Mouse (Mus musculus) adipocyte (in vitro differentiated cells): ENCODE measurements around the gene Pdcd11.
A peak's percentile ranks its signal among the peaks of the same experiment; 100 is the strongest.
"Not testable (repeated sequence)": the region's sequence is repeated elsewhere in the genome, so short reads cannot be mapped to it uniquely, and the experiment has no call there.

Experiments used
- DNase-seq: peaks from one replicate; pipeline ENCODE4 v3.0.0-alpha.2; 2016; ENCODE audit warnings: low spot score

The Pdcd11 gene

DNA sequence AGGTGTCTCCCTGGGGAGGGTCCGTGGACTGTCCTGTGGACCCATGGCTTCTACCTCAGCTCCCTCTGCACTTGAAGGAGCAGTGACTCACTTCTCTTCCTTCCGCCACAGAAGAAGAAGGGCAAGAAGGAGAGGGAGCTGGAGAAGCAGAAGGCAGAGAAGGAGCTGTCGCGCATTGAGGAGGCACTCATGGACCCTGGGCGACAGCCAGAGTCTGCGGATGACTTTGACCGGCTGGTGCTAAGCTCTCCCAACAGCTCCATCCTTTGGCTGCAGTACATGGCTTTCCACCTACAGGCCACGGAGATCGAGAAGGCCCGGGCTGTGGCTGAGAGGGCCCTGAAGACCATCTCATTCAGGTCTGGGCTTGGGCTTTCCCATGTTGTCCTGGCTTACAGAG is 37.6 kb downstream of the Pdcd11 start:
- DNase-seq = no peak

DNA sequence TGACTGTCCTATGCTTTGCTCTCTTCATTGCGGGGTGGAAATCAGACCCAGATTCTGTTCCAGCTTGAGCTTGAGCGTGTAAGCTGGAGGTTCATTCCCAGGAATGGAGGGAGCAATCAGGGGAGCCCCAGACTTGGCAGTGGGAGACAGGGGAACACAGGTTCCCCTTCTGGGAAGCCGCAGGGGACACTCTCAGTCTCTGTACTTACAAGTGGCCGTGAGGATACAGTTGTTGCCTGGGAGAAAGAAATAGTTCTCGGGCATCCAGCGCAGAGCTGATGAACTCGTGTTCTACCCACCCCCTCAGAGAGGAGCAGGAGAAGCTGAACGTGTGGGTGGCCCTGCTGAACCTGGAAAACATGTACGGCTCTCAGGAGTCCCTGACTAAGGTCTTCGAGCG is 38.3 kb downstream of the Pdcd11 start:
- DNase-seq = no peak

- DNase-seq = no peak
Observed at GRCm38 (mm10) chr19:47130551-47131125, 40.1 kb downstream of the Pdcd11 start.

- no peak for DNase-seq
Observed at GRCm38 (mm10) chr19:47133161-47133560, 42.6 kb downstream of the Pdcd11 start.

GRCm38 (mm10) chr19:47135568-47135967 is 45.0 kb downstream of the Pdcd11 start:
- no peak for DNase-seq

DNA sequence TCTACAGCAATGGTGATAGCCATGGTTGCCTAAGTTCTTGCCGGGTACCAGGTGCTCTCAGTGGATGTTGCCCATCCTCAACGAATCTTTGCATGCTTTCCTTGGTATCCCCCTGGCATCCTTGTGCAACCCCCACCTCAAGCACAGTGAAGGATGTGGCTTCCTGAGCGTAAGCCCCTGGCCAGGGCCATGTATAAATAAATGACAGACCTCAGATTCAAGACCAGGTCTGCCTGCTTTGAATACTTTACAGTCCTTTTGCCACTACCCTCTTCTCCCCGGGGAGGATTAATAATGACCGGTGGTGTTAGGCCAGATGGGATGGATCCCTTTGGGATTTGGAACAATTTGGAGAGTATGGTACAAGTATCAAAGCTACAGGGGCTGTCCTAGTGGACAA is 45.6 kb downstream of the Pdcd11 start:
- DNase-seq = no peak

GRCm38 (mm10) chr19:47137051-47137581 is 46.5 kb downstream of the Pdcd11 start:
- peak; percentile 76 for DNase-seq

- DNase-seq = peak; percentile 53
Observed at GRCm38 (mm10) chr19:47137771-47138421, 47.3 kb downstream of the Pdcd11 start, which contains the start of gene Calhm2. TSS of gene Calhm2 (minus strand) at chr19:47138294.

GRCm38 (mm10) chr19:47139611-47140010 is 49.0 kb downstream of the Pdcd11 start:
- DNase-seq = not testable (repeated sequence)

DNA sequence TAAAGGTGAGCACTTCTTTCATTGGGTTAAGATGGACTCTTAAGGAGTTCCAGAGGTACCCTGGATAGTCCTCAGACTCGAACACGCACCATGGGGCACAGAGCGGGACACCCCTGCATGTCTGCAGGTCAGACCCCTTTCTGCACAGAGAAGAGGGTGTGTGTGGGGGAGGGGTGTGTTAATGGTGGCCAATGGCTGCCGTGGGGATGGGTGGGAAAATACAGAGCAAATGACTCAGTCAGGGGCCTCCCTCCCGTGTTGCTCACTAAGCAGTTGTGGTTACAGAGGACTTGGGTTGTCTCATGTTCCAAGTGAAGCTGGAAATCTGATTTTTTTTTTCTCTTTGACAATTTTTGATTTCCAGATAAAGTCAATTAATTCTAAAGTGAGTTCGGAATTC is 51.9 kb downstream of the Pdcd11 start:
- no peak for DNase-seq

GRCm38 (mm10) chr19:47144154-47144553 is 53.6 kb downstream of the Pdcd11 start, which contains the start of gene Calhm1:
TSS of gene Calhm1 (minus strand) at chr19:47144254.
- no peak for DNase-seq

DNA sequence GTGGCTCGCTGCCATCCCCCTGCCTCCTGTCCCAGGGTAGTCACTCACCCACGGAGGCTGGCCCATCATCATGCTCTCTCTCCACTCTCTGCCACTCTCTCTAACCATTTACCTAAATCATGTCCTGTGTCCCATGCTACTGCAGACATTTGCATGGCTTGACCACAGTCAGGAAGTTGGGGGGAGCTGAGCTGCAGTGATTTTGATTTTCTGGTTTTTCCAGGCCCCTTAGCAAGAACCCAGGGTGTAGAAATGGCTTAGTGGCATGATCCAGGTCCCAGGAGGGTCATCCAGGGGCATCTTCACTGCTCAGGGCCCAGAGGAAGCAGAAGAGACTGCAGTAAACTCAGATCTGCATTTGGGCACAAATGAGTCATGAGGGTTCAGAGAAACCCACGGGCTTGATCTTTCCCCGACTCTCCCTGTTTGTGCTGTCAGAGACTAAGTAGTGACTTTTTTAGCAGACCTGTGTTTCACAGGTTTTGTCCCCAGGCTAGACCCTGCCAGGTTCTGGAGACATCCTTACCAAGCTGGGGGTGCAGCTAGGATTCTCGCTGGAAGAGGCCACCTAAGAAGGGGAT is 57.8 kb downstream of the Pdcd11 start:
- DNase-seq = no peak

DNA sequence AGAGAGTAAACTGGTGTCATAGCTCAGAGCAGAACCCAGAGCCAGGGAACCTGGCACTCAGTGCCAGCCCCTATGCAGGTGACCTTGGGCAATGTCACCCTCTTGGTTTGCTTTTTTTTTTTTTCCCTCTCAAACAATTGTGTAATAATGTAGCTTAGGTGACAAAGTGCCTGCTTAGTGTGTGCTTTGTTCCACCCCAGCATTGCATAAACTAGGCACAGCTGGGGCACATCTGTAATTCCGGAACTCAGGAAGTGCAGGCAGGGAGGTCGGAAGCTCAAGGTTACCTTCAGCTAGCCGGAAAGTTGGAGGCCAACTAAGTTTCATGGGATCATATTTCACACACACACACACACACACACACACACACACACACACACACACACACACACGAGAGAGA is 59.3 kb downstream of the Pdcd11 start:
- DNase-seq = no peak

- DNase-seq = no peak
Observed at GRCm38 (mm10) chr19:47151332-47152061, 60.9 kb downstream of the Pdcd11 start.

GRCm38 (mm10) chr19:47152062-47152369 is 61.4 kb downstream of the Pdcd11 start:
- no peak for DNase-seq

DNA sequence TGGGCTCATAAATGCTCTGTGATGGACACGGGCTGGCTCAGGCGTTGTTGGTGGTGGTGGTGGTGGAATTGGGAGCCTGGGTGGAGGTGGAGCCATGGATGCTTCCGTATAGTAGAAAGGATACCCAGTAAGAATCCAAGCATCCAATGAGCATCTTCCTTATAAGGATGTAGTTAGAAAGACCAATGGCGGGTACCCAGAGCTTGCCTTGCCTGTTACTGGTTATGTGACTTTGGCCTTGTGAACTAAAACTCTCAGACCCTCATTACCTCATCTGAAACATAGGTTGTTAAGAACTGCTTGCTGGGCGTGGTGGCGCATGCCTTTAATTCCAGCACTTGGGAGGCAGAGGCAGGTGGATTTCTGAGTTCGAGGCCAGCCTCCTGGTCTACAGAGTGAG is 63.2 kb downstream of the Pdcd11 start:
- DNase-seq = no peak

- no peak for DNase-seq
Observed at GRCm38 (mm10) chr19:47157664-47158063, 67.1 kb downstream of the Pdcd11 start, which contains the start of gene Calhm3. TSS of gene Calhm3 (minus strand) at chr19:47157764.

DNA sequence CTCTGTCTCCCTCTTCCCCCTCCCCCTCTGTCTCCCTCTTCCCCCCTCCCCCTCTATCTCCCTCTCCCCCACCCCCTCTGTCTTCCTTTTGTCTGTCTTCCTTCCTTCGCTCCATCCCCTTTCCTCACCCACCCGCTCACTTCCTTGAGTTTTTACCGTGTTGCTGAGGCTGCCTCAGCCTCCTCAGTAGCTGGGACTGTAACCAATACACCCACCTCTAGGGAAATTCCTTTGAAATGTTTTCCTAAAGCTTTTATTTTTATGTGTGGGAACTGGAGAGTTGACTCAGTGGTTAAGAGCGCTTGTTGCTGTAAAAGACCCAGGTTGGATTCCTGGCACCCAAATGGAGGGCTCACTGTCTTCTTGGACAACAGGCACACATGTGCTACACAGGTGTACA is 71.1 kb downstream of the Pdcd11 start:
- DNase-seq = no peak

- no peak for DNase-seq
Observed at GRCm38 (mm10) chr19:47163176-47163744, 72.7 kb downstream of the Pdcd11 start.

- no peak for DNase-seq
Observed at GRCm38 (mm10) chr19:47166758-47167157, 76.2 kb downstream of the Pdcd11 start.

DNA sequence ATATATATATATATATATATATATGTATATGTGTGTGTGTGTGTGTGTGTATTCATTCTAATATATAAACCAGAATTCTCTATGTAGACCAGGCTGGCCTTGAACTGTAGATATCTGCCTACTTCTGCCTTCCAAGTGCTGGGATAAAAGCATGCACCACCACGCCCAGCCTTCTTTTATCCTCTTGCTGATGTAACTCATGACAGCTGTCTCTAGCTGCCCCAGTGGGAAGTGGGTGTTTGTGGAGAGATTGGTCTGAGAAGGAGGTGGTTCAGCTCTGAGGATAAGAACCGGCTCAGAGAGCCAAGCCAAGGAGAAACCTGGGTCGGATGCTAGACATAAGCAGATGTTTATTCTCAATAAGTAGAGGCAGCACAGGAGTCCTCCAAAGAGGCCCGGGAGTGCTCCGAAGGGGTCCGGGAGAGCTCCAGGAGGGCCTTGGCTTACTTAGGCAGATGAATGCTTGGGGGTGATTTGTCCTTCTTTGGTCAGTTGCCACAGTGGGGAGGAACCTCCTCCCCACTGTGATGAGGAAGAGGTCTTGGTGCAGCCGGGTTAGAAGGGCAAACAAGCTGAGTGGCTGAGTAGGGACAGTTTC is 77.1 kb downstream of the Pdcd11 start:
- DNase-seq = no peak

- peak; percentile 66 for DNase-seq
Observed at GRCm38 (mm10) chr19:47168223-47168622, 77.7 kb downstream of the Pdcd11 start.
